Mouse (Mus musculus) small intestine, adult 10 weeks (tissue): ENCODE data around the gene Akr1a1. TPM values are rescaled to one million over a fixed set of nuclear protein-coding genes. Genes with fewer than 3 reads are reported as not detected.

Experiments used
- polyA plus RNA-seq: library from polyadenylated mRNA; stranded (reverse); fragments of 350-450 nt; fragmentation: Illumina TruSeq; extraction: RNeasy Lipid Tissue Mini Kit (QIAGEN cat#74804); gene quantifications from one replicate; pipeline ENCODE4 v1.2.3, GENCODE M21; 2014; ENCODE audit warnings: low replicate concordance

Akr1a1 gene
- 749 TPM for polyA plus RNA-seq

GRCm38 (mm10) chr4:116650924-116651796 lies at the start of gene Akr1a1:
Akr1a1 (minus strand) TSS chr4:116651680.

GRCm38 (mm10) chr4:116685402-116686061 lies 34.1 kb upstream of the Akr1a1 start, which contains the start of gene Prdx1:
Prdx1 (plus strand) TSS chr4:116685544.

GRCm38 (mm10) chr4:116627722-116628662 lies 23.5 kb downstream of the Akr1a1 start, which contains the start of gene Nasp:
Nasp (minus strand) TSS chr4:116627941.

GRCm38 (mm10) chr4:116596379-116596778 lies 55.1 kb downstream of the Akr1a1 start, which contains the start of gene Ccdc17:
Ccdc17 (plus strand) TSS chr4:116596654.

Other genes with a start within 250 kb of the Akr1a1 start
- 26.9 TPM for gene Mast2, start 187.5 kb downstream of the Akr1a1 start, polyA plus RNA-seq
- gene Ipp, start 144.1 kb downstream of the Akr1a1 start, polyA plus RNA-seq: 16.1 TPM
- gene Tmem69, start 95.7 kb downstream of the Akr1a1 start, polyA plus RNA-seq: 88.8 TPM
- 127 TPM for gene Gpbp1l1, start 94.0 kb downstream of the Akr1a1 start, polyA plus RNA-seq
- gene Ccdc17, start 55.0 kb downstream of the Akr1a1 start, polyA plus RNA-seq: 4.0 TPM
- 107 TPM for gene Nasp, start 23.7 kb downstream of the Akr1a1 start, polyA plus RNA-seq
- 6,887 TPM for gene Prdx1, start 33.9 kb upstream of the Akr1a1 start, polyA plus RNA-seq
- gene Mmachc, start 56.7 kb upstream of the Akr1a1 start, polyA plus RNA-seq: 14.8 TPM
- gene Ccdc163, start 56.8 kb upstream of the Akr1a1 start, polyA plus RNA-seq: 9.4 TPM
- 11.7 TPM for gene Tesk2, start 69.3 kb upstream of the Akr1a1 start, polyA plus RNA-seq
- 2.6 TPM for gene Toe1, start 156.0 kb upstream of the Akr1a1 start, polyA plus RNA-seq
- gene Mutyh, start 156.0 kb upstream of the Akr1a1 start, polyA plus RNA-seq: not detected
- 0.30 TPM for gene Hpdl, start 170.0 kb upstream of the Akr1a1 start, polyA plus RNA-seq
- gene Zswim5, start 225.7 kb upstream of the Akr1a1 start, polyA plus RNA-seq: 9.9 TPM